Mouse (Mus musculus): ENCODE measurements around the gene Gper1.
A peak's percentile ranks its signal among the peaks of the same experiment; 100 is the strongest.
"Not testable (repeated sequence)": the region's sequence is repeated elsewhere in the genome, so short reads cannot be mapped to it uniquely, and the experiment has no call there.

Gene Gper1

DNA sequence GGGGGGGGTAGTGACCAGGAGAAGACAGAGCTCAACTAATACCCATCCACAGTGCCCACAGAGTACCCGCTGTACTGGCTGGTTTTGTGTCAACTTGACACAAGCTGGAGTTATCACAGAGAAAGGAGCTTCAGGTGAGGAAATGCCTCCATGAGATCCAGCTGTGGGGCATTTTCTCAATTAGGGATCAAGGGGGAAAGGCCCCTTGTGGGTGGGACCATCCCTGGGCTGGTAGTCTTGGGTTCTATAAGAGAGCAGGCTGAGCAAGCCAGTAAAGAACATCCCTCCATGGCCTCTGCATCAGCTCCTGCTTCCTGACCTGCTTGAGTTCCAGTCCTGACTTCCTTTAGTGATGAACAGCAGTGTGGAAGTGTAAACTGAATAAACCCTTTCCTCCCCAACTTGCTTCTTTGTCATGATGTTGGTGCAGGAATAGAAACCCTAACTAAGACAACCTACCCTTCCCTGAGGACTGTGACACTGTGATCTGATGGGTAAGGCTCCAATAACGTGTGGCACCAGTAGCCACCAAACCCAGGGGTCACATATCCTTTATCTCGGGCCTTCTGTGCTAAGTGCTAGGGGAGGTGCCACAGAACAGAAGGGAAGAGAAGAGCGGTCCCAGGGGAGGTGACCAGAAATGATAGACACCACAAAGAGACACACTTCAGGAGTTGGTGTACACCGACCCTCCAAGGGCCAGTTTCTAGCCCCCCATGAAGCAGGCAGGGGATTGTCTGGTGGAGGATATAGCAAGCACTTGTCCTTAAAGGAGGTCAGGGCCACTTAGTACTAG, 32.4 kb upstream of the Gper1 start:
- not testable (repeated sequence) for ATAC-seq (ENCODE audit: low TSS enrichment)

DNA sequence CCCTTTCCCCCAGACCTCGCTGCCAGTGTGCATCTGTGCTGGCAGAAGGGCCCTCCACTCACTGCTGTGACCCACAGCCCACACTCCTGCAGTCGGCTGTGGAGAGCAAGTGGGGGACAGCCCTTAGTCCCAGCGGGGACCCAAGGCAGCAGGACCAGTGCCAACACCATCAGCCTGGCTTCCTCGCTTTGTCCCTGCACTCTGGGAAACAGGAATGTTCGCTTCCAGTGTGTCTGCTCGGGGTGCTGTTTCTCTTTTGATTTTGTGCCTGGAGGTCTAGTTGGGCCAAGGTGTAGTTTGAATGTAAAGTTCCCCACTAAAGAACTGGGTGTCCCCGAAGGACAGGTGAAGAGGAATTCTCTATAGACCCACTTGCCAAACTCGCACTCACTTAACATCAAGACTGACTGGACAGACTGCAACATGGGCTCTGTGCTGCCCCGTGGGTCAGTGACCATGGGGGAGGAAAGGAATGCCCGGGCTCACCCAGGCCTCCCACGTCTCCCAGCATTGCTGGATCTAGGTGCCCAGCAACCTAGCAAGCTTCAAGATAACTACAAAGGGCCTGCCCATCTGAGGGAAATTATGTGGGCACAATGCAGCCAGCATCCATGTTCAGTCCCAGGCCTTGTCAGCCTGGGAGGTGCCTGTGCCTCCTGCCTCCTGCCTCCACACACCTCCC, 31.5 kb upstream of the Gper1 start:
- ATAC-seq (ENCODE audit: low TSS enrichment), result no peak

DNA sequence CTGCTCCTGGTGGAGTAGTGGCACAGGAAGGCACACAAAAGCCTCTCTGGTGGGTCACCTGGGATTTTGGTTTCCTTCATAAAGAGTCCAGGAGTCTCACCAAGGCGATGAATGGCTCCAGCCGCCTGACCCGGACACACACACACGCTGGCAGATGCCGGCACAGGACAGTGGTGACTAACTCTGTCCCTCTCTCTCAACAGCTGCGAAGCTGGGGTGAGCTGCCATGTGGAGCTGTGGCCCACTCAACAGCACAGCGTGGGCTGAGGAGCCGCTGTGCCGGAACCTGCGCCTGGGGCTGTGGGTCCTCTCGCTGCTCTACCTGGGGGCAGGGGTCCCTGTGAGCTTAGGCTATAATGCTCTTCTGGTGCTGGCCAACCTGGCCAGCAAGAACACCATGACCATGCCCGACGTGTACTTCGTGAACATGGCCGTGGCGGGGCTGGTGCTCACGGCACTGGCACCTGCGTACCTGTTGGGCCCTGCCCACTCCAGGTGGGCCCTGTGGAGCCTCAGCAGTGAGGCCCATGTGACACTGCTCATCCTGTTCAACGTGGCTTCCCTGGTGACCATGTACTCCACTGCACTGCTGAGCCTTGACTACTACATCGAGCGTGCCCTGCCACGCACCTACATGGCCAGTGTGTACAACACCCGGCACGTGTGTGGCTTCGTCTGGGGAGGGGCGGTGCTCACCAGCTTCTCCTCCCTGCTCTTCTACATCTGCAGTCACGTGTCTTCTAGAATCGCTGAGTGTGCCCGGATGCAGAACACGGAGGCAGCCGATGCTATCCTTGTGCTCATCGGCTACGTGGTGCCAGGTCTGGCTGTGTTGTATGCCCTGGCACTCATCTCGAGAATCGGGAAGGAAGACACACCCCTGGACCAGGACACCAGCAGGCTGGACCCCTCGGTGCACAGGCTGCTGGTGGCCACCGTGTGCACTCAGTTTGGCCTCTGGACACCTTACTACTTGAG, 30.4 kb upstream of the Gper1 start:
- ATAC-seq (ENCODE audit: low TSS enrichment), result no peak

DNA sequence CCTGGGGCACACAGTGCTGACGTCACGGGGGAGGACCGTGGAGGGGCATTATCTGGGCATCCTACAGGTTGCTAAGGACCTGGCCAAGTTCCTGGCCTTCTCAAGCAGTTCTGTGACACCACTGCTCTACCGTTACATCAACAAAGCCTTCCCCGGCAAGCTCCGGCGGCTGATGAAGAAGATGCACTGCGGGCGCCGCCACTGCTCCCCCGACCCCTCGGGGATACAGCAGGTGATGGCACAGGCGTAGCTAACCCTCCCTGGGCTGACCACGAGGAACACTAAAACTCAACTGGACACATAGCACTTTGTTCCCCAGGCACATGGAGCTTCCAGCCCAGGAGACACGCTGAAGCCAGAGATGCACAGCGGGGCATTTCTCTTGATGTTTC, 29.8 kb upstream of the Gper1 start:
- ATAC-seq (ENCODE audit: low TSS enrichment), result no peak

DNA sequence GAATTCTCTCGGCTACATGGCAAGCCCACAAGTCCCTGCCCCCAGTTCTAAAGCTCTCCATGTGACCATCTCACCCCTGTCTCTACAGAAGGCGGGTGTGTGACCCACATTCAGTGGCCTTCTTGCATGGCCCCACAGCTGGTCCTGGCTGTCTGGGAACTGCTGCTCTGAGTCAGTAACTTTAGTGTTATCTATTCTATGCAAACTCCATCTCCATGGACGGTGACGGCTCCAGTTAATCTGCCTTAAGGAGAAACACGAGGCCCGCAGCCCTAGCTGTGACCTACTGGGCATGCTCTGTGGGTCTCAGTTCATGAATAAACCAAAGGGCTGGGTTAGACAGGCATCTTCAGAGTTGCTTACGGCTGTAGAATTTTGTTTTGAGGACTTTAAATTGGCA, 28.6 kb upstream of the Gper1 start:
- ATAC-seq (ENCODE audit: low TSS enrichment), result no peak

DNA sequence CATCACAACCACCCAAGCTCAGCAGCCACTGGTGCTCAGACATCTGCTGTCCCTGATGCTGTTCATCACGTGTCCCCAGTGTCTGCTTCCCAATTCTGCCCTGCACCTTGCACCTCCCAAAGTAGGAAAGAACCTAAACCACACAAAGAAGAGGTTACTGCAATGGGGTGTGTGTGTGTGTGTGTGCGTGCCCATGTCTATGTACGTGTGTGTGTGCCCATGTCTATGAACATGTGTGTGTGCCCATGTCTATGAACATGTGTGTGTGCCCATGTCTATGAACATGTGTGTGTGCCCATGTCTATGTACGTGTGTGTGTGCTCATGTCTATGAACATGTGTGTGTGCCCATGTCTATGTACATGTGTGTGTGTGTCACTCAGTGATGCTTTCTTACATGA, 27.4 kb upstream of the Gper1 start:
- ATAC-seq (ENCODE audit: low TSS enrichment), result no peak

DNA sequence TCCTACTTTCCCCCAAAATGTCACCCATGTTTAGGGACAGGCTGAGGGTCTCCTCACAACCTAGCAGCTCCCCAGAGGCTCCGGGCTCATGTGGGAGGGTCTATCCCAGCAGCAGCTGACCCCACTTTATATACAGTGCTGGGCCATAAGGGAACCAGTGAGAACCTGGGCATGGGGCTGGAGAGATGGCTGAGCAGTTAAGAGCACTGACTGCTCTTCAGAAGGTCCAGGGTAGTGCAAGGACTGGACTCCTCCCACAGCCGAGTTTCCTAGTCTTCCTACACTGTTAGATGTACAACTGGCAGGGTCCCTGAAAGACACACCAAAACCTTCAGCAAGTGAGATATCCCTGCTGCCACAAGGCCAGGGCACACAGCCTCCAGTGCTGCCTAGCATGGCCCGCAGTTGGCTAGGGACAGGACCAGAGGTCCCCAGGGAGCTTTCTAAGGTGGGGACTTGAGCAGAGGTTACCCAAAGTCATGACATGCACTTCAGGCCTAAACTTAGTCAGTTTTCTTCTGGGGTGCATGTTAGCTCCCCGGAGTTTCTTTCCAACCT, 25.5 kb upstream of the Gper1 start:
- no peak for ATAC-seq (ENCODE audit: low TSS enrichment)

DNA sequence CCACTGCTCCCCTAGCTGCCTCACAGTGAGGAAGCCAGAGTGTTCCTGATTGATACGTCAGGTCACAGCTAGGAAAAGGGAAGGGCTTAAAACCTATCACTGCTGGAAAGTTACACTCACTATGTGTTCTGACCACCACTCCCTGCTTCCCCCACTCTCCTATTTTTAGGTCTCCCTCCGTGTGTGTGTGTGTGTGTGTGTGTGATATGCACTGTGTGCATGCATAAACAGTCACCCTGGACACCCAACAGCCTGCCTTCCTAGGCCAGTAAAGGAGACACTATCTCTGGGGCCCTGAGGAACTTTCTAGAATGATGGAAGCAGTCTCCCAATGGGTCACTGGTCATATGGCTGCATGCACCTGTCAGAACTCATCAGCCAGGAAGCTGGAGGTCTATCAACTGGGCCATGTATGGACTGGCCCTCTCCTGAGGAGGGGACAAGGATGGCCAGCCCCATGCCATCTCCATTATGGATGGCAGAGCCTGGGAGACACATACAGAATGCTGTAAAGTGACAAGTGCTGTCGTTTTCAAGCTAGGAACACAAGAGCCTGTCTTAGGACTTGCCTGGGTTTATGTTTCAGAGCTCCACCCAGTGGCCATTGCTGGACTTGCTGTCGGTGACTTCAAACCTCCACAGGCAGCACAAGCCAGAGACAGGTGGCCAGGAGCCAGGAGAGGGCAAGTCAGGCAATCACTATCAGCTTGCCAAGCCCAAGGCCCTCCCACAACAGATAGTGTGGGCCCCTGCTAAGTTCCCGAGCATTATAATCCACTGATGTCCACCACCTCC, 24.8 kb upstream of the Gper1 start:
- ATAC-seq (ENCODE audit: low TSS enrichment), result peak; percentile 53

DNA sequence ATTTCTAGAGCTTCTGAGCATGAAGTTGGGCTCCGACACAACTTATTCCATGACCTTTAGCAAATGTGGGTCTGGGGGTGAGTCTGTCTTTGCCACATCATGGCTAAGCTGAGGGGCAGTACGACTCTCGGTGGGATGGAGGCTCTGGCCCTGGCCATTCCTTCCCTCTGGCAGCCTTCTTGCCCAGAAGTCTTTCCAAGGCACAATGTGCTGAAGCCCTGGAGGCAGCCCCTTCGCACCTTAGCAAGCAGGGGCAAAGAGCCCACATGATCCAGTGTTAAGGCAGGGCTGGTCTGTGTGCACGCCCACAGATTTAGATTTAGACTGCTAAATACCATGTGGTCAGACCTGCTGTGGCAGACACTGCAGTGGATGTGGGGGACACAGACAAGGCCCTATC, 24.2 kb upstream of the Gper1 start:
- ATAC-seq (ENCODE audit: low TSS enrichment), result peak; percentile 3; the same call in 1 of the 2 replicates

DNA sequence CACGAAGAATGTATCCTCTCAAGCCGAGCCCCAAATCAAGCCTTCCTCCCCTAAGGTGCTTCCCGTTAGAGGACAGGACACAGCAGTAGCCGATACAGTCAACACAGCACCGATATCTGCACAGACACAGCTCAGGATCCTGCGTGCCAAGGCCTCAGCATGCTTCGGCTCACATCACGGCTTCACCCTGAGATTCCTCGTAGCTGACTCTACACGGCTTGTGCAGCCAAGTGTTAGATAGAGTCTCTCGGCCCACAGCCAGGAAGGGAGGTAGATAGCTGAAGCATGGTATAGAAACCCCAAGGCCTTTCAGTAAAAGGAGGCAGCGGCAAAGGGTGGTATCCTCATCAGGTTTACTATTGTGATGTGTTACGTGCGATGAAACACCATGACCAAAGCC, 23.0 kb upstream of the Gper1 start:
- ATAC-seq (ENCODE audit: low TSS enrichment), result no peak

DNA sequence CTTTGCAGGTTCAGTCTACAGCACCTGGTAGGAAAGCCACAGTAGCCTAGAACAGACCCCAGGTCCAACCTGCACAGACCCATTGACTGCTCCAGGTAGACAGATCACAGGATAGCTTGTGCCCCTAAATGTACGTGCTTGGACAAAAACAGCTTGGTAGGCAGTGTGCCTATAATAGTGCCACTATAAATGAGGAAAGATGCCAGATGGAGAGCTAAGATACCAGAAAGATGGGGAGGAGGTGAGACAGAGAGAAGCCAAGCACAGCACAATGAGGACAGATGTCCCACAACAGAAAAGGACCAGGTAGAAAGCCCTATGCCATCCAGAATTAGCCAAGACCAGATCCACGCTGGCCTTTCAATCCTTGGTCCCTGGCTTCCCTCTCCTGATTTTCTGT, 20.8 kb upstream of the Gper1 start:
- ATAC-seq (ENCODE audit: low TSS enrichment), result peak; percentile 21; the same call in 1 of the 2 replicates

DNA sequence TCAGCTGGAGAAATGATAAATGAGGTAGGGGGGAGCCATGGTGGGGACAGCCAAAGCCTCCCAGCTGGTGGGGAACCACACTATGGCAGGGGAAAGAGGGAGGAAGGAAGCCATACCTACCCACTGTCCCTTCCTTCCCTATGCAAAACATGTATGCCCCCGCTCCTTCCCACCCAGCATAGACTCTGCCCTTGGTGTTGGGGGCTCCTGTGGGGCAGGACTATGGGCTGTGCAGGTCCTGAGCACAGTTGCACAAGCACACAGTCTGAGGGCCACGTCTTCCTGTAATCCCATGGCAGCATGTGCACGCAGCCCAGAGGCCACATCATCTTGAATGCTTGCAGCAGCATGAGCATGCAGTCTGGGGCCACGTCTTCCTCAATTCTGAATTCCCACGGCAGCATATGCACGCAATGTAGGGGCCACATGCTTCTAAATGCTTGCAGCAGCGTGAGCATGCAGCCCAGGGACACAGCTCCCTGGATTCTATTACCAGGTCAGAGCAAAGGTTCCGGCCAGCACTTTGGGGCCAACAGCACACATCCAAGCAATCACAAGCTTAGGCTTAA, 19.2 kb upstream of the Gper1 start:
- ATAC-seq (ENCODE audit: low TSS enrichment), result no peak

DNA sequence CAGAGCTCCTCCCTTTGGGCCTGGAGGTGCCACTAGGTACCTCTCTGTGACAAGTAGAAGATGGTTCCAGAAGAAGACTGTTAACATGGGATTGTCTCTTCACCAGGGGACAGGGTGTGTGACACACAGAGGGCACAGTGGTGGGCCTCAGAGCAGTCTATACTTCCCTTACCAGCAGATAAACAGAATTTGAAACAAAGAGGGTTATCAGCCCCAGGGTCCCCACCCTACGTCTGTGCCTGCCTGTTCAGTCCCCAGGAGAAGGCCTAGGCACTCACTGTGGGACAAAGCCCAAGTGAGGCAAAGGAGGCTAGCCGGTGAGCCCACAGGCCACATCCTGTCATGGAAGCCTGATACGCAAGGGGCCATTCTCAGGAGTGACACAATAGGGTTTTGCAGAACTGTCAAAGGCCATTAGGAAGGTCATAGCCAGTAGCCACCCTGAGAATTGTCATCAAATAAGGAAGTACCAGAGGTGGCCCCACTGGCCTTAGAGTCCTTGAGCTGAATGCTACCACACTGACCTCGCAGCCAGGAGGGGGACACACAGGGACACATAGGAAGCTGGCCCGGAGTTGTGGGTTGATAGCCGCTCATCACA, 18.1 kb upstream of the Gper1 start, which contains the start of gene C130050O18Rik:
TSS of gene C130050O18Rik (plus strand) at position 480 of the 601 bp plus-strand sequence.
- ATAC-seq (ENCODE audit: low TSS enrichment), result no peak

DNA sequence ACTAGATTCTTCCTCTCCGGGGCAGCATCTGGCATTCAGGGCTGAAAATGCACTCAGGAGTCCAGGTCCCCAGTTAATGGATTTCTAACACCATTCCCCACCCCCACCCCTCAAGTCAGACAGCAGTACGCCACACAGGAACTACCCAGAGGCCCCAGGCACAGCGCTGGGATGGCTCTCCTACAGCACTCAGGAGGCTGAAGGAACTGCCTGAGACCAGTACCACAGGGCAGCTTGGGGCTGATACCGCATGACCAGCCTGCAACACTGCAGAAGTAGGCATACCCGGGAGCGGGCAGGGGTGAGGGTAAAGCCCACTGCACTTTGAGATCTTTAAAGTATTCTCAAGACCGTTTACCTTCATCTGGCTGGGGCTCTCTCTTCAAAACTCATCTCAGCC, 17.5 kb upstream of the Gper1 start:
- no peak for ATAC-seq (ENCODE audit: low TSS enrichment)

DNA sequence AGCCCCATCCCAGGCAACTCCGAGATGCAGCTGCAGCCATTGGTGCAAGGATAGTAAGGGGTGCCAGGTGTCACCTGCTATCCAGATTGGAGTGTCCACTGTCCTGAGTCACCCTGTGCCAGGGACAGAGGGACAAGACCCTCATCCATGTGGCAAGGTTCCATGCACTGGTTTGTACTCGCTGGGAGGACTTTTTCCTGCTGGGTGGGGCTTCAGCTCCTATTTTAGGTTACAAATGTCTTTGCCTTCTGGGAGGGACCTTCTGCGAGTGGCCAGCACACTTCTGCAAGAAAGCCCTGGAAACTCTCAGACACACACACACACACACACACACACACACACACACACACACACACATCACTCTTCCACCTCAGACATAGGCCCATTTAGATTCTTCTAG, 17.0 kb upstream of the Gper1 start:
- ATAC-seq (ENCODE audit: low TSS enrichment), result no peak

DNA sequence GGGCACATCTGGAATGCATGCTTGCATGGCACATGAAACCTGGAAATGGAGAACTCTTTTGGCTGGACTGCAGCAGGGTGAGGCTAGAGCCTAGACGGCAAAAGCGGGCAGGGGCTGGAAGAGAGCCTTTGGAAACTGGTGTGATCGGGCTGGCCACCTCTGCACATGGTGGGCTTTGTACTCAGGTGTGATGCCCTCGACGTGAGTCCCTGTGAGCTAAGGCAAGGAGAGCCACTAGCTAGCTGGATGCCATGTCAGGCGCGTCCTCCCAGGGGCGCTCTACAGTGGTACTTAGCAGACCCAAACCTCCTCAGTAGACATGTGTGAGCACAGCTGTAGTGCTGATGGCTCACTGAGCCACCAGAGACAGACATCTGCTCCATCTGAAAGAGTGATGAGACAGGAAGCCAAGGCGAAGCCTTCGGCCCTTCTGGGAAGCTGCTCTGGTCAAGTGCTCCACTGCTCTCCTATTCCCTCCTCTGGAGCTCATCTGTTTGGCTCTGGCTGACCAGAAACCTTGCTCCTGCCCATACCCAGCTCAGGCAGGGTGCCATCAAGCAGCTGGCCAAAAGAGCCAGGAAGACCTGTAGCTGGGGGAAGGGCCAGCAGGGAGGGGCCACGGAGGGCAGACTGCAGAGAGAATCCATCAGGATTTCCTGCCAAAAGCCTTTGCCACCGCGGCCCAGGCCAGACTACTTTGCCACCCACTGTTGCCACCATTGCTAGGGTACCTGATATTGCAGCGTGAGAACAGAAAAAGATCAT, 15.6 kb upstream of the Gper1 start:
- ATAC-seq (ENCODE audit: low TSS enrichment), result no peak

DNA sequence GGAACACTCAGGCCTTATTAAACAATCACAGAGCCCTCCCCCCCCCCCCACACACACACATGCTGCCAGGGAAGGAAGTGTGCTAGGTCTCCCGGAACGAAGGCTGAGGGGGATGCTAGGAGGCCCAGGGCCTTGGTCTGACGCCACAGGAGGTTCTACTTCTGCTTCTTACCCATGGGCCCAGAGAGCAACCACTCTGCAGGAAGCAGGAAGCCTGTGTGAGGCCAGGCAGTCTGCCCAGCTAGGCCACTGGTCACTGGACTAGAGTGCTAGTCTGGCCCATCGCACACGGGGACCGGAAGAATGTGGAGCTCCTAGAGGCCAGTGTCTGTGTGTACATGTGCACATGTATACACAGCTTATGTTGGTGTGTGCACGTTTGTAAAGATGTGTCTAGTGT, 14.4 kb upstream of the Gper1 start:
- no peak for ATAC-seq (ENCODE audit: low TSS enrichment)

DNA sequence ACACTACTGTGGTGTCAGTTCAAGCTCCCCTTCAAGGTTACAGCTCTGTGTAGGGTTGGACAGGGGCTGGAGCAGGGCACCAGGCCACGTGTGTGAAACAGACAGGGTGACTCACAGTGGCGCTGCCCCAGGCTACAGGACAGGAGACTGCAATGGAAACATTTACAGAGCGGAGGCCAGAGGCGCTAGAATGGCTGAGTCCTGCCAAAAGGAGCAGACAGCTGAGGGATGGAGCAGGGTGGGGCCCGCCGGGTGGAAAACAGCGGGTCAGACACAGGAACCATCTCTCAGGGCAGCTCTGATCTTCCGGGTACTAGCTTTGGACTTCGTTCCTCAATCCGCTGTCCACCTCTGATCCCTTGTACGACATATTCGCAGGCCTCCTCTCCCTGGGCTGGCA, 13.5 kb upstream of the Gper1 start:
- ATAC-seq (ENCODE audit: low TSS enrichment), result no peak

DNA sequence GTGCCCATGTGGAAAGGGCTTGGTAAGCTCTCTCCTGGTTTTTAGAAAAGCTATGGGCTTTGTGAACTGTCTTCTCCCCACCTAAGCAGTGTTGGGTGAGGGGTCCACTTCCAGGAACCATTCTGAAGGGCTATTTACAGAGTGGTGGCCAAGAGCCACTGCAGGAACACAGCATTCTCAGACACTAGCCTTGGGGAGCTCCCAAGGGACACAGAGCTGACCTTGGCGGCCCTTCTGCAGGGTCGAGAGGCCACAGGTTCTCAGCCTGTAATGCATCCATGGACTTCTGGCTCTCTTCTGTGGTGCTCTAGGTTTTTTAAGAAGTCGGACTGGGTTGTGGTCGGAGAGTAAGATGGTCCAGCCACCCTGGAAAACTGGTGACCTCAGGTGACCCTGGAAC, 12.9 kb upstream of the Gper1 start:
- ATAC-seq (ENCODE audit: low TSS enrichment), result no peak

DNA sequence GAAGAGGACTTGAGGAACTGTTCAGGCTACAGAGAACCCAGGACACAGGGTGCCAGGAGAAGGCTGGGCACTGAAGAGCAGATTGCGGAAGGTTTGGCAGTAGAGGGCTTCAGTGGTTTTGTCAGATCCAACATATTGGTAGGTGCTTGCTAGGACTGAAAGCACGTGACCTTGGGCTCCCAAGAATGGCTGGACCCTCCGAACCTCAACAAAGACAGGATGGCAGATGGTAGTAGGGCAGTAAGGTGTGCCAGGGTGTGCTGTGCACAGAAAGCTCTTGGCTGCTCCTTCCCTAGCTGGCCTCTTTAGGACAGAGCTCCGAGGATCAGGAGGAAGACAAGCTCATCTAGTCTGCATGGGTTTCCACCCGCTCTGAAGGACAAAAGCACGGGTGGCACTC, 11.8 kb upstream of the Gper1 start:
- no peak for ATAC-seq (ENCODE audit: low TSS enrichment)

Measured in frontal cortex, adult (tissue).